Mouse (Mus musculus) spleen, adult 12 weeks (tissue): ENCODE data around the gene Baz1a.

Source experiments
- DNase-seq: peaks from one replicate; pipeline ENCODE4 v3.0.0; 2022; ENCODE audit warnings: low spot score

The Baz1a gene

DNA sequence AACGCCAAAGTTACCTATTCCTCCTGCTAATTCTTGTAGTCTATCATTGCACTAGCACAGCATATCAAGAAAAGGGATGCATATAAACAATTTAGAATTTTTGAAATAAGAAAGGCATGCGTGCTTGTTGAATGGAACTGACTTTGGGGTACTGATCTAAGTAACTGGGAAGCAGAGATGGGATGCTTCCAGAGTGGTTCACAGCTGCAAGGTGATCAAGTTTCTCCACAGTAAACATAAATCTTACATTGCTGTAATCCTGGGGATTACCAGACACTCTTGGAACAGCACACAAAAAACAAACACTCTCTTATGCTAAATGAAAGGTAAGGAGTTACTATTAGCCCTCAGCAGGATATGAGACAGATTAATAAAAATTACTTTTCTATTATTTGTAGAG lies 163.6 kb downstream of the Baz1a start:
- DNase-seq: no peak

DNA sequence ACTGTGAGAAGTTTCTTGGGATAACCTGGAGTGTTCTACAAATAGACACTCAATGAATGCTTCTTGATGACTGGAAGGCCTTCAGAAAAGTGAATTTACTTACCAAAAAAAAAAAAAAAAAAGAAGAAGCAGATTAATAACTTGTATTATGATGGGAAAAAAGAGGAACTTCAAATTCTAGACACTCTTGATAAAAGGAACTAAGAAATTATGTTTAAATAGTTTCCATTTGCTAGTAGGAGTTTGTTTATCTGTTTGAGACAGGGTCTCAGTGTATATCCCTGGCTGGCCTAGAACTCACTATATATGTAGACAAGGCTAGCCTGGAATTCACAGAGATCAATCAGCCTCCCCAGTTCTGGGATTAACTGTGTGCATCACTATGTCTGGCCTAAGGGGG lies 169.7 kb downstream of the Baz1a start:
- DNase-seq: no peak
